Mouse (Mus musculus) heart, postnatal 14 days (tissue): ENCODE measurements around the gene 1500011B03Rik. TPM values are rescaled to one million over a fixed set of nuclear protein-coding genes. Genes with fewer than 3 reads are reported as not detected.

Experiments used
- DNase-seq, 2 experiments: peaks; one replicate each; pipeline ENCODE4 v3.0.0; 2021 to 2022
- intact Hi-C: fragments of 180-260 bp; cut with DNase I; formaldehyde crosslinking; loops from one replicate; pipeline ENCODE4 v1.15.1; 2025
- total RNA-seq, 2 experiments: library from RNA; stranded (reverse); gene quantifications; 2 replicates each; pipeline ENCODE4 v1.2.3; 2021

The 1500011B03Rik gene
- total RNA-seq, 2 experiments from 2014 or later, result 8.6 to 12.3 TPM

GRCm38 (mm10) chr5:114813525-114814181 is 9.6 kb downstream of the 1500011B03Rik start:
- DNase-seq, result peak; percentile 85 to 89
- intact Hi-C loops, result no loop called here

DNA sequence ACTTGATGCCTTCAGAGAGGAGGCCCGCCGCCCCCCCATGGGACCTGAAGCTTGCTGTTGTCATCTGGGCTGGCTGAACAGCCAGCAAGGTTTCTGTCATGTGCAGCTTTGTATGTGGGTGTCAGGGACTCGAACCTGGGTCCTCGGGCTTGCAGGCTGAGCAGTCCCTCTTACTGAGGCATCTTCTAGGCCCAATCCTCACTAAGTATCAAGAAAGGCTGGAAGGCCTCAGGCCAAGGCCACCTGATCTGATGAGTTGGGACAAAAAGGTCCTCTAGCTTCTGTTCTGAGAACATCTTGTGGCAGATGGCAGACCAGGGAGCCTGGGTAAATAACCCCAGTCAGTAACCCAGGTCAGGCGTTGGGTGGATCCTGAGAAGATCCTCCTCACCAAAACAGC is 13.4 kb downstream of the 1500011B03Rik start:
- no peak for DNase-seq
- intact Hi-C loops, result no loop called here

- DNase-seq, result no peak
- intact Hi-C loops, result no loop called here
Observed at GRCm38 (mm10) chr5:114809181-114809756, 14.0 kb downstream of the 1500011B03Rik start.

DNA sequence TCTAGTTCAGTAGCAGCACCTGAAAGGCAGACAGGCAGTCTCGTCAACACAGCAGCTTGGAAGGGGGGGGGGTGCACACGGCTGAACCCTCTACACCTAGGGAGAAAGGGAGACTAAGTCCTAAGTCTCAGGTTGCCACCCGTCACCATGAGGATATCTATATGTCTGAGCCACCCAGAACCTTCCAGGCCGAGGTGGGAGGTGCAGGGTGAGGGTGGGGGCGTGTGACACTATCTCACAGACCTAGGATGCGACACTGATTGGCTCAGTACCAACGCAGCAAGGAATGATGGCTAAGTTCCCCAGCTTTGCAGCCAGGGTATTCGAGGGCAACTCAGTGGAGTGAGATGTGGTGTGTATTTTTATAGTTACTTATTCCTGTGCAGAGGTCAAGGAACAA is 14.9 kb downstream of the 1500011B03Rik start:
- DNase-seq, result no peak
- intact Hi-C loops, result no loop called here

DNA sequence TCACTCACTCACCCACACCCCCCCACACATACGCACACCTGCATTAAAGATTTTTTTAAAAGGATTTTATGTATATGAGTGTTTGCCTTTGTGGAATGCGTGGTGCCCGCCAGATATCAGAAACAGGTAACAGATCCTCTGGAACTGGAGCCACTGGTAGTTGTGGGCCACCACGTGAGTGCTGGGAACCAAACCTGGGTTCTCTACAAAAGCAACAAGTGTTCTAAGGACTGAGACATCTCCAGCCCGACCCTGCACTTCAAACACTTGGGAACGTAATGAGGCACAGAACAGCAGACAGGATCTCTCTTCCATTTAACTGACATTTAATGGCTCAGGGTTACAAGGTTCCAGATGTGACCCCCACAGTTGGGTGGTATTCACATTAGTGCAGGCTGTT is 15.4 kb downstream of the 1500011B03Rik start:
- no peak for DNase-seq
- intact Hi-C loops, result no loop called here

- intact Hi-C loops, result no loop called here
- no peak for DNase-seq
Observed at GRCm38 (mm10) chr5:114807468-114807867, 15.8 kb downstream of the 1500011B03Rik start.

GRCm38 (mm10) chr5:114807063-114807462 is 16.2 kb downstream of the 1500011B03Rik start:
- intact Hi-C loops, result no loop called here
- no peak for DNase-seq

DNA sequence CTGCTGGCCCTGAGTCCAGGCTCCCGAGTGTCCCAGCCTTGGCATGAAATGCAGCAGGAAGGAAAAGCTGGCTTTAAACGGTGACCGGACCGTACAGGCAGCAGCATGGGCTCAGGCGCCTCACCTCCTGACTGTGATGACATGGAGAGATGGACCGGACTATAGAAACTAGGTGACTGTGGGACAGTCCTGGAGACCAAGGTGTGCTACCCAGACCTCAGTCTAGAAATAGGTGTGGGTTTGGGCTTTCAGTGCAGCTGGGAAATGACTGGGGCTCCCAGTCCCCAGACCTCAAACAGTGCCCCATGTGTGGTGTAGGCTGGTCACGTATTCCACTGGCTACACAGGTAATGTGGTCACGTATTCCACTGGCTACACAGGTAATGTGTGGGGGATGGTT is 16.6 kb downstream of the 1500011B03Rik start:
- DNase-seq, result no peak
- intact Hi-C loops, result no loop called here

DNA sequence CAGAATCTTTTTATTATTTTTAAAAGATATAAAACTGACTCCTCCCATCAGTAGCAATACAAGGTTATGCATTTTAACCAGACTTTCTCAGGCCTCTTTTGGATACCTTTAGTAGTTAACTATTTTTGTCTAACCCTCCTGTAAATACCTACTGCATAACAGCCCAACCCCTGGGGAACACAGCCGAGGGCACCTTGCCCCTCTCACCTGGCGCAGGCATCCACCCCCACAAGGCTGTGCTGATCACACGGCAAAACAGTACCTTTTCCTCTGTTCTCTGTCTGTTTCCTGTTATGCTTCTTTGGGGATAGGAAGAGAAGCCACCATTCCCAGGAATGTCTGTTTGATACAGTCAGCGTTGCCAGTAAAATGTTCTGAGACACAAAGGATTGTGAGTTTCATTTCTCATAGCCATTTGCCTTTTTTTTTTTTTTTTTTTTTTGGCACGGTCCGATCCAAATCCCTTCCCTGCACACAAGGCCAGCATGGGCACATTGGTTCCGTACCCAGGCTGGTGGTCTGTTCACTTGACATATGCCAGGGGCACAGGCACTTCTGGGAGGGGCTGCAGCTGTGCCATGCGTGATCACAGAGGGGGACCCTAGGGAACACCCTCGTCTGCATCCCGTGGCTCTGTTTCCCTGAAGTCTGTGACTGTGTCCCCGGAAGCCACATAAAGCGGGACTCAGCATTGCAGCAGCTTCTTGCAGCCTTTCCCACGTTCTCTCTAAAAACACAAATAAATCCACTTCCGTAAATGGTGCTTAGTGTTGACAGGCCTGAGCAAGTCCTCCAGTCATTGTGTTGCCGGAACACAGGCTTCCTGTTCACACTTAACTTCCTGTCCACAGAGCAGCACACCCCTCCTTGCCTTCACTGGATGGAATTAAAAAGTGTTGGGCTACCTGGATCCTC is 17.6 kb downstream of the 1500011B03Rik start:
- intact Hi-C loops, result loop anchor here (2.0 kb wide), 1 partner anchor 31 kb away; the partner anchor contains the start of genes Ankrd13a and Git2
- DNase-seq, result peak; percentile 38 to 41

- peak; percentile 63 to 67 for DNase-seq
Observed at GRCm38 (mm10) chr5:114804958-114805357, 18.3 kb downstream of the 1500011B03Rik start.

GRCm38 (mm10) chr5:114804335-114804734 is 18.9 kb downstream of the 1500011B03Rik start:
- intact Hi-C loops, result loop anchor here (2.0 to 5.0 kb wide), 2 partner anchors 30 to 97 kb away; partner anchors contain the start of genes Ankrd13a, Git2 and Tchp
- DNase-seq, result no peak

More at GRCm38 (mm10) chr5:114804958-114805357, 18.3 kb downstream of the 1500011B03Rik start:
- intact Hi-C loops, result loop anchor here (2.0 to 5.0 kb wide), 2 partner anchors 30 to 98 kb away; partner anchors contain the start of genes Ankrd13a, Git2 and Tchp

- DNase-seq, result no peak
- intact Hi-C loops, result loop anchor here (5.0 kb wide), 1 partner anchor 96 kb away; the partner anchor contains the start of gene Tchp
Observed at GRCm38 (mm10) chr5:114803231-114803630, 20.0 kb downstream of the 1500011B03Rik start.

- intact Hi-C loops, result loop anchor here (5.0 kb wide), 1 partner anchor 95 kb away; the partner anchor contains the start of gene Tchp
- DNase-seq, result no peak
Observed at GRCm38 (mm10) chr5:114801841-114802240, 21.4 kb downstream of the 1500011B03Rik start.

- intact Hi-C loops, result loop anchor here (5.0 kb wide), 1 partner anchor 94 kb away; the partner anchor contains the start of gene Tchp
Observed at GRCm38 (mm10) chr5:114801049-114801448, 22.2 kb downstream of the 1500011B03Rik start.

GRCm38 (mm10) chr5:114799848-114800247 is 23.4 kb downstream of the 1500011B03Rik start:
- no peak for DNase-seq
- intact Hi-C loops, result loop anchor here (5.0 kb wide), 1 partner anchor 93 kb away; the partner anchor contains the start of gene Tchp

More at GRCm38 (mm10) chr5:114801049-114801448, 22.2 kb downstream of the 1500011B03Rik start:
- no peak for DNase-seq

DNA sequence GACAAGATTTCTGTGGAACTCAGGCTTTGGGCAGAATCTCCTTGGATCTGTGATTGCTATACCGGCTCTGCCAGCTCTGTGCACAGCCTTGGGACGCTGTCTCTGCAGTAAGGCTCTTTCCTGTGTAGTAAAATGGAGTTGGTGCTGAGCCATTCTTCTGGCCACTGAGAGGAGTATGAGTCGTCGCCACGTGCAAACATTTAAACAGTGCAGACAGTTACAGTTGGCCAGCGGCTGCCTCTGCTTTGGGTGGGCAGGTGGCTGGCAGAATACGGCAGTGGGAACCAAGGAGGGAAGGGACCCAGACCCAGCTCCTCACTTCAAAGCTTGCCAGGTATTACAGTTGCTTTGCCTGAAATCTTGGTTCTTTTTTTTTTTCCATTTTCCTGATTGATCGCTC is 26.0 kb downstream of the 1500011B03Rik start:
- DNase-seq, result no peak
- intact Hi-C loops, result no loop called here

DNA sequence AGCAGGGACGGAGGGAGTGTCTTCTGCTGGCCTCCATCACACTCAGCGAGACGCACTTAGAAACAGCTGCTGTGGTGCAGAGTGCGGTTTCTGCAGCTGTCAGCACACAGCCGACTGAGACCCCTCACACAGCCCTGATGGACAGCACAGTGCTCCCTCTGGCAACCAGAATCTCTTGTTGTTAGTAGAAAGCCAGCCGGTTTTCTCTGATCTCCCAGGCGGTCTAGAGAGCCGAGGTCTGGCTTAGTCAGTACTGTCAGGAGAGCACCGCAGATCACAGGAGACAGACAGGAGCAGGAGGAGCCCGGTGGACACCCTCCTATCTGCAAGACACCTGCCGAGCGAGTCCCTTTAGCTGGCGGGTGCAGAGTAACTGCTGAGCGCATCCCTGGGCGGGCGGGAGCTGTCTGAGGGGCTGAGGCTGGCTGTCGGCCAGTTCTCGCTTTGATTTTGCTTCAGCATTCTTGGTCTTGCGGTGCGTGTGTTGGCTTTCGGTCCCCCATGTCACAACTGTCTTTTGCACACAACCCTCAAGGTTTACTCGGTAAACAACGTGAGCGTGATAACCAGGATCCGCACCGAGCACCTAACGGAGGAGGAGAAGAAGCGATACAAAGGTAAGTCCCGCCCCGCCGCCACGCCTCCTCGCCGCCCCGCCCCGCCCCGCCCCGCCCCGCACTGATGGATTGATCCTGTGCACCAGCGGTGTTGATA is 26.8 kb downstream of the 1500011B03Rik start:
- intact Hi-C loops, result no loop called here
- DNase-seq, result no peak

DNA sequence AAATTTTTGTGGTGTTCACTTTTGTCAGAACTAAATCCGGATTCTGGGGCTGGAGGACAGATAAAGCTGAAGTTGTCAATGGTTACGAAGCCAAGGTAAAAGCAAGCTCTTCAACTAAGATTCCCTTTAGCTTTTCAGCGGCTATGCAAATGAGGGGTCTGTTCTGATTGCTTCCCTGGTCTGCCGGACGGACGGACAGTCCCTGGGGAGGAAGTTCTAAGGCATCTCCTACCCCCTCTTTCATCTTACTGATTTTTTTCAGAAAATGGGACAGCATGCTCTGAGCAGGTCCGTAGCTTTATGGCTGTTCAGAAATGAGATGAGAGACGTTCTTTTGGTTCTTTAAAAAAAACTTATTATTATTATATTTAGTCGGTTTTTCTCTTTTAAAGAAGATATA is 27.6 kb downstream of the 1500011B03Rik start:
- no peak for DNase-seq
- intact Hi-C loops, result no loop called here

- intact Hi-C loops, result no loop called here
- no peak for DNase-seq
Observed at GRCm38 (mm10) chr5:114795231-114795630, 28.0 kb downstream of the 1500011B03Rik start.

DNA sequence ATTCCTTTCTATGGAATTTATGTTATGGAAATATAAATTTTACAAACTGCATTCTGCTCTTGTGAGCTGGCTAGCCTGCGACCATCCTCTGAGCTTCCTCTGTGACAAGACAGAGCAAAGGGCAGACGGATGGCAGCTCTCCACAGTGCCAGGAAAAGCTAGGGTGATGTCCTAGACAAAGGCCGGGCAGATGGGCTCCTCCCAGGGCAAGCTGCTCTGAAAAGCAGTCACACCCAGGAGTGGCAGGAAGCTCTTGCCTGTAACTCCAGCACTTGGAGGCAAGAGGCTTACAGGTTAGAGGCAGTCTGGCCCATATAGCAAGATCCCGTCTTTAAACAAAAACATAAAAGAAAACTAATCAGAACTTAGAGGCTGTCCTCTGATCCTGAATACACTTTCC is 28.7 kb downstream of the 1500011B03Rik start:
- intact Hi-C loops, result no loop called here
- DNase-seq, result no peak
